Mouse (Mus musculus) hematopoietic stem cell, adult 5-6 weeks (primary cell): ENCODE results near the gene AF067061. TPM values are rescaled to one million over a fixed set of nuclear protein-coding genes. Genes with fewer than 3 reads are reported as not detected.
"Not testable (repeated sequence)": the region's sequence is repeated elsewhere in the genome, so short reads cannot be mapped to it uniquely, and the experiment has no call there.

Experiments used
- ATAC-seq, 2 experiments: fragments of 125-278 bp in 1 of 2; replicated peaks in 1 of 2; 2 replicates each; pipeline ENCODE4 v1.8.0; 2016 to 2017; ENCODE audit warnings: inconsistent platforms in 2 of 2, mild to moderate bottlenecking in 2 of 2, moderate number of reproducible peaks in 2 of 2, low read depth in 1 of 2, moderate TSS enrichment in 1 of 2; ENCODE audit not compliant: low FRiP score in 2 of 2, poor library complexity in 2 of 2, severe bottlenecking in 2 of 2, insufficient read depth in 1 of 2, low TSS enrichment in 1 of 2
- total RNA-seq: library from RNA; stranded (forward); fragments of 172-1452, 232-1000 nt; gene quantifications from 2 replicates; pipeline ENCODE4 v1.2.3, GENCODE M21; 2017

The AF067061 gene
- total RNA-seq = not detected in 2 replicates

DNA sequence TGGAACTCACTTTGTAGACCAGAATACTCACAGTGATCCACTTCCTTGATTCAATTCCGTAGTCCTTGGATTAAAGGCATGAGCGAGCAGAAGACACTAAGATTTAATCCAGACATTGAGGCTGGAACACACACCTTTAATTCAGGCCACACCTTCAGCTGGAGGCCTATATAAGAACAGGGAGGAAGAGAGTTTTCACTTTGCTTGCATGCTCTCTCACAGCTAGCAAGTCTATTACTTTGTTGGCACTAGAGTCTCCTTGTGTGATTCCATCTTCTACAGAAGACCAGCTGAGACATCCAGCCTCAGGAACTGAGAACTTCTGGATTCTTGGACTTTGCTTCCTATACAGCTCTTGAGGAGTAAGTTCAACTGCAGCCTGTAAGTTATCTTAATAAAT is at the start of gene AF067061:
Gene AF067061 (plus strand): TSS at position 245 of the 400 bp plus-strand sequence.
- ATAC-seq = not testable (repeated sequence)

GRCm38 (mm10) chr13:120215847-120216246 is 47.1 kb upstream of the AF067061 start, which contains the start of gene Gm21762:
Gene Gm21762, minus strand, starts transcription at chr13:120215947.
- not testable (repeated sequence) for ATAC-seq

DNA sequence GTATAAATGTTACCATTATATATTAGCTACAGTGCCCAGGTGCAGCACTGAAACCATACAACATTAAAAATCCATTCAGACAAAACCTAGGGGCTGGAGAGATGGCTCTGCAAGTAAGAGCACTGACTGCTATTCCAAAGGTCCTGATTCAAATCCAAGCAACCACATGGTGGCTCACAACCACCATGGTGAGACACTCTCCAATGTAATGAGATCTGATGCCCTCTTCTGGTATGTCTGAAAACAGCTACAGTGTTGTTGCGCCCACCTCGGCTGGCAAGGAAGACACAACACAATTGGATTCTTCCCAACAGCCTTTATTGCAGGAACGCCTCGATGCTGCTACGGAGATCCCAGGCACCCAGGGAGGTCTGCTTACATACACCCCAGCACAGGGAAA is 42.0 kb upstream of the AF067061 start:
- ATAC-seq = not testable (repeated sequence)

- ATAC-seq = peak; percentile 62 to 67
Observed at GRCm38 (mm10) chr13:120223012-120223659, 39.8 kb upstream of the AF067061 start.

DNA sequence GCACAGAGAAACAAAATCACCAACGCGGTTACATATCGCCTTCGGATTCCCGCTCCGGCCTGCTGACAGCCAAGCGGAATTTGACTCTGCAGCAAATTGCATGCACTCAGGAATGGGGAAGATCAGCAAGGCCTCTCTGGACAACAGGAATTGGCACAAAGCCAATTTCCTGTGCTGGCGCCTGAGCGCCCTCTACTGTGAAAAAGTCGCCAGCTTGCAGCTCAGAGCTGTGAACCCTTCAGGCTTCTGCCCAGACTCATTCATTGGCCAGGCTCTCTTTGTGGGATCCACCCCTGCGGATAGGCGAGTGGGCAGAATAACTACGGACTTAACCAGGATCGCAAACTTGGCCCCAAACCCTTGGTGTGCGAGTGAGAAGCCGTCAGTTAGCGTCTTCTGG is 31.1 kb upstream of the AF067061 start:
- peak; percentile 48 to 69 for ATAC-seq

DNA sequence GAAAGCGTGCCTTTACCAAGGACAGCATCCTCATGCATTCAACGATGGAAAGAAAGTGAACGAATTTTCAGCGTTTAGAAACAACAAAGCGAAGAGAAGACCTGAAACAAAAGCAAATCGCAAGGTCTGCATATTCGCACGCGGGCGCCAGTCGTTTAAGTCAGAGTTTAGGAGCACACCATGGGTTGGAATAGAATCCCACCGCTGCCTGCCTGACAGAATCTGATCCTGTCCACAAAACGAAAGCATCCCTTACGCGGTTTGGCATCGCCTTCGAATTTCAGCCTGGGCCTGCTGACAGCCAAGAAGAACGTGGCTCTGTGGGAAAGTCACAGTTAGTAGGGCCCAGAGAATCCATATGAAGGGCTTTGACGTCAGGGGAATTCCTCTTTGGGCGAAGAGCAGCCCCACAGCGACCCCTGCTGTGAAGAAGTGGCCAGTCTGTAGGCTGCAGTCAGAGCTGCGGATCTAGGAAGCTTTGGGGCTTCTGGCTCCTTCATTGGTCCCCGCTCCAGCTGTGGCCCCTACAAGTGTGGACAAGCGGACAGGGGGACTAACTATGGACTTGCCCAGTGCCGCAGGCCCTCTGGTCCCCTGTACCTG is 30.4 kb upstream of the AF067061 start:
- peak; percentile 62 to 77 for ATAC-seq

GRCm38 (mm10) chr13:120238811-120239210 is 24.1 kb upstream of the AF067061 start, which contains the start of gene Gm21731:
Gene Gm21731, plus strand, starts transcription at chr13:120239111.
- not testable (repeated sequence) for ATAC-seq

DNA sequence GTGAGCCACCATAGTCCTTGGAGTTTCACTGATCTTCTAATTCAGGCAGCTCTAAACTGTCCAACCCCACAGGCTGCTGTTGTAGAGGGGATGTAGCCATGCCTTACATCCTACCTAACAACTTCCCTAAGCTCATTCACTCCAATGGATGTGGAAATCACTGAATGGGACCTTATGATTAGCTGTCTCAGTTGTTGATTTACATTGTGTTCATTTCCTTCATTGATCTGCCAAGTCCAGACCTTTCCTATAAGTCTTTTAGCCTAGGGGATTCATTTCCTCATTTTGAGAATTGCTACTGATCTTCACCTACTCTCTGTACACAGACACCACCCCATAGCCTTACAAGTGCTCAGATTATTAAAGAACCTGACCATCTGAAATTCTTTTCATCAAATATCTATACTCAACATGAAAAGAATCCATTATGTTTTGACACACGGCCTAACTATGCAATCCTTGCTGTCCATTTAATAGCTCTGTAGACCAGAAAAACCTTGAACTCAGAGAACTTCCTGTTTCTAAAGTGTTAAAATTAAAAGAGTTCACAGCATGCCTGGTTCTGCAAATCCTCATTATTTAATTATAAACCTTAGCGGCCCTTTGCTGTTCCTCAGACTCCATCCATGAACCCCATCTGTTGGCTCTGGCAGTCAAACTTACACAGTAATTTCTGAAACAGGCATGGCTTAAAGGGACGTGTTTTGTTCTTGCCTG is 11.5 kb upstream of the AF067061 start:
- 0 out of 4 replicates have a peak, but pooled peaks of 1 of the 2 experiments have one; percentile 12 for ATAC-seq

GRCm38 (mm10) chr13:120258817-120259658 is 3.9 kb upstream of the AF067061 start:
- ATAC-seq = peak; percentile 45 to 67; a peak in 3 of 4 replicates

GRCm38 (mm10) chr13:120259718-120260117 is 3.2 kb upstream of the AF067061 start:
- peak in 1 of 2 experiments; percentile 25; a peak in 1 of 4 replicates for ATAC-seq

- peak; percentile 62 to 68; a peak in 2 of 4 replicates for ATAC-seq
Observed at GRCm38 (mm10) chr13:120277837-120278236, 14.9 kb downstream of the AF067061 start.

DNA sequence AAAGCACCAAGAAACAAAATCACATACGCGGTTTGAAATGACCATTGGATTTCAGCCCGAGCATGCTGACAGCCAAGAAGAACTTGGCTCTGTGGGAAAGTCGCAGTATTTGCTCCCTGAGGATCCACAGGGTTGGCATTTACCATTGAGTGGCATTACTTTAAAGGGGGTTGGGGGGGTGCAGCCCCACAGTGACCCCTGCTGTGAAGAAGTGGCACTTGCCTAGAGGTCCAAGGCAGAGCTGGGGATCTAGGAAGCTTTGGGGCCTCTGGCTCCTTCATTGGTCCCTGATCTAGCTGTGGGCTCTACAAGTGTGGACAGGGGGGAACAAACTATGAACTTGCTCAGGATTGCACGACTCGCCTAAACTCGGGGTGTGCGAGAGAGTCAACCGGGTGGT is 15.9 kb downstream of the AF067061 start:
- no peak for ATAC-seq

GRCm38 (mm10) chr13:120299324-120299894 is 36.5 kb downstream of the AF067061 start:
- ATAC-seq = peak; percentile 5 to 19; a peak in 2 of 4 replicates

GRCm38 (mm10) chr13:120299991-120300442 is 37.1 kb downstream of the AF067061 start, which contains the start of gene BC147527:
Gene BC147527, plus strand, starts transcription at chr13:120300392.
- peak; percentile 98 for ATAC-seq

GRCm38 (mm10) chr13:120300853-120301252 is 37.9 kb downstream of the AF067061 start:
- ATAC-seq = no peak

DNA sequence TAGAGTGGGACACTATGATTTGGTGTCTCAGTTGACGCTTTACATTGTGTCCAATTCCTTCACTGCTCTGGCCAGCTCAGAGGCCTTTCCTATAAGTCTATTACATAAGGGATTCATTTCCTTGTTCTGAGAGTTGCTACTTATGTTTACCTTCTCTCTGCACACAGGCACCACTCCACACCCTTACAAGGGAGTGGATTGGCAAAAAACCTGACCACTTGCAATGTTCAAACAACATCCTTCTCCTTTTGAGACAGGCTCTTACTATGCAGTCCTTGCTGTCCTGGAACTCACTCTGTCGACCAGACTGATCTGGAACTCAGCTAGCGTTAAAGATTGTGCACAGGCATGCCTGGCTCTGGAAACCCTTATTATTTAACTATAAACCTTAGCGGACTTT is 47.8 kb downstream of the AF067061 start:
- ATAC-seq = peak in 1 of 2 experiments; percentile 56; a peak in 1 of 4 replicates

- ATAC-seq = peak; percentile 48 to 67; a peak in 3 of 4 replicates
Observed at GRCm38 (mm10) chr13:120313584-120313983, 50.7 kb downstream of the AF067061 start.
